Mouse (Mus musculus): ENCODE data around the gene Cisd2.

Gene Cisd2

DNA sequence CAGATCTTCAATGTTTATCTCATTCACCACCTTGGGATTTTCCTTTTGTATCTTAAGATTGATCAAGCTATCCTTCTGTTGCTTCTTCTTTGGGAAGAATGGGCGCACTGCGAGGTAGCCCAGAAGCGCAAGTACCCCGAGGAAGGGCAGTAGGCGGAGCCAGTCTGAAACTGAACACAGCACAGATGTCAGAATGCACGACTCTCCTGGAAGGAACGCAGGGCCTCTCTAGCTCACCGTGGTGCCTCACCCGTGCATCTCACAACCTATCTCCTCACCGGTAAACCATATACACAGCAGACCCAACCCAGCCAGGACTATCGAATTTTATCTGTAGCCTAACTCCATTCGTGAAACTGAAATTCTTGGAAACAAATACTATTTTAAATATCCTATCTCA, 12.7 kb downstream of the Cisd2 start:
- DNase-seq (ENCODE audit: low read depth, low spot score): no peak

- DNase-seq (ENCODE audit: low read depth, low spot score): no peak
Observed at GRCm38 (mm10) chr3:135409219-135409618, 14.5 kb downstream of the Cisd2 start.

- DNase-seq (ENCODE audit: low read depth, low spot score): no peak
Observed at GRCm38 (mm10) chr3:135407351-135407750, 16.4 kb downstream of the Cisd2 start.

GRCm38 (mm10) chr3:135404599-135404998, 19.1 kb downstream of the Cisd2 start:
- no peak for DNase-seq (ENCODE audit: low read depth, low spot score)

GRCm38 (mm10) chr3:135403856-135404255, 19.9 kb downstream of the Cisd2 start:
- DNase-seq (ENCODE audit: low read depth, low spot score): no peak

DNA sequence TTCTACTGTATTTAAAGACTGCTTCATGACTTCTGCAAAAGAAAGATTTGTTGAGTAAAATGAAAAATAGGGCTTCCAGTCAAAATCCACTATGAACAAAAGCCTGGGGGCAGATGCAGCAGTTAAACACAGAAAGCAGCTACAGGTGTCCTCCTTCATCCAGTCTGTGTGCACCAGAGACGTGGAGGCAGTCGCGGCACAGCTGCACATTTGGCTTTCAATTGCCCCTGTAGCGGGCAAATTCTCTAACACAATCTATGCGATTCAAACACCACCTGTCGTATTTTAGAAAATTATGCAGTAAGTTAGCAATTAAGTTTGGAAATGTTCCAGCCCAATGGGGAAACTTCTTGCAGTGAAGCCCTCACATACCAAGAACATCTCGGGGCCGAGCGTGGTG, 20.5 kb downstream of the Cisd2 start:
- no peak for DNase-seq (ENCODE audit: low read depth, low spot score)

- DNase-seq (ENCODE audit: low read depth, low spot score): peak; percentile 65
Observed at GRCm38 (mm10) chr3:135402201-135402658, 21.5 kb downstream of the Cisd2 start.

- no peak for DNase-seq (ENCODE audit: low read depth, low spot score)
Observed at GRCm38 (mm10) chr3:135397112-135397511, 26.6 kb downstream of the Cisd2 start.

DNA sequence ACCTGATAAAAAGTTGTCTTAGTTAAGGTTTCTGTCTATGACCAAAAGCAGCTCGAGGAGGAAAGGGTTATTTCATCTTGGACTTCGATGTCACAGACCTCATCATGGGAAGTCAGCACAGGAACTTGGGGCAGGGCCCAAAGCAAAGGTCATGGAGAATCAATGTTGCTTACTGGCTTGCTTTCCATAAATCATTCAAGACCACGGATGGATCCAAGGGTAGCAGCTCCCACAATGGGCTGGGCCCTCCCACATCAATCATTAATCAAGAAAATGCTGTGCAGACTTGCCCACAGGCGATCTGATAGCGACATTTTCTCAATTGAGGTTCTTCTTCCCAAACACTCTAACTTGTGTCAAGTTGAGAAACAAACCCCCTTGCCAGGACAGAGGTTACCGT, 27.6 kb downstream of the Cisd2 start:
- no peak for DNase-seq (ENCODE audit: low read depth, low spot score)

GRCm38 (mm10) chr3:135395085-135395484, 28.6 kb downstream of the Cisd2 start:
- no peak for DNase-seq (ENCODE audit: low read depth, low spot score)

- DNase-seq (ENCODE audit: low read depth, low spot score): no peak
Observed at GRCm38 (mm10) chr3:135393186-135393585, 30.5 kb downstream of the Cisd2 start.

DNA sequence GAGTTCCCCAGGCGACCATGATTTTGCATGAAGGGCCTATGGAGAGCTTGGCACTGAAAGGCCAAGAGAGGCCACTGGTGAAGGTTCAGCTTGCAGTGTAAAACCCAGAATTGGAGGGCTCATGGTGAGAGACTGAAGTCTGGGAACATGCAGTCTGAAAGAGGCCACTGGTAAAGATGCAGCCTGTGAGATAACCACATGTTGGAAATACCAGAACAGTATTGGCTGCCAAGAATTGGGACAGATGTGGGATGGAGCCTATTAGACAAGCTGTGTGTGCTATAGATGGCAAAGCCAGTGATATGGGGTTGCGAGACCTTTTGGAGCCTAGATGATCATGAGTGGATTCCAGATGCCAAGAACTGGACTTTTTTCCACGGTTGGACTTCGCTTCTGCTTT, 43.9 kb downstream of the Cisd2 start:
- DNase-seq (ENCODE audit: low read depth, low spot score): no peak

GRCm38 (mm10) chr3:135377445-135377844, 46.3 kb downstream of the Cisd2 start:
- no peak for DNase-seq (ENCODE audit: low read depth, low spot score)

GRCm38 (mm10) chr3:135375836-135376235, 47.9 kb downstream of the Cisd2 start:
- DNase-seq (ENCODE audit: low read depth, low spot score): no peak

- no peak for DNase-seq (ENCODE audit: low read depth, low spot score)
Observed at GRCm38 (mm10) chr3:135357394-135357793, 66.3 kb downstream of the Cisd2 start.

All from c-Kit-negative CD71-positive TER-119-positive erythroid progenitor cells, embryonic 14.5 days (primary cell).